Mouse (Mus musculus) megakaryocyte, adult 5-6 weeks (primary cell): ENCODE measurements around the gene Sumo1. TPM values are rescaled to one million over a fixed set of nuclear protein-coding genes. Genes with fewer than 3 reads are reported as not detected.
A peak's percentile ranks its signal among the peaks of the same experiment; 100 is the strongest.

ENCODE experiments used
- ATAC-seq: 2 replicates; pipeline ENCODE4 v1.8.0; 2016; ENCODE audit warnings: mild to moderate bottlenecking, inconsistent platforms; ENCODE audit not compliant: poor library complexity, severe bottlenecking
- total RNA-seq, 2 experiments: library from RNA; stranded (forward) in 1 of 2; stranded (reverse) in 1 of 2; fragments of 153-499, 151-499 nt in 1 of 2; fragments of 221-1000, 200-1000 nt in 1 of 2; gene quantifications; 2 replicates each; pipeline versions ENCODE4 v1.2.3 to v1.2.4; 2015 to 2017

The Sumo1 gene
- total RNA-seq, 2 experiments from 2014 or later = 145 to 219 TPM

GRCm38 (mm10) chr1:59595609-59596008 lies 75.0 kb downstream of the Sumo1 start:
- ATAC-seq = no peak

- no peak for ATAC-seq
Measured at GRCm38 (mm10) chr1:59594586-59595266, 75.9 kb downstream of the Sumo1 start.

GRCm38 (mm10) chr1:59593622-59594035 lies 77.0 kb downstream of the Sumo1 start:
- ATAC-seq = peak; percentile 79

GRCm38 (mm10) chr1:59592876-59593275 lies 77.8 kb downstream of the Sumo1 start:
- ATAC-seq = 0 out of 2 replicates have a peak, but pooled peaks have one; percentile 28

- no peak for ATAC-seq
Measured at GRCm38 (mm10) chr1:59592359-59592758, 78.3 kb downstream of the Sumo1 start.

- no peak for ATAC-seq
Measured at GRCm38 (mm10) chr1:59589271-59589670, 81.4 kb downstream of the Sumo1 start.

GRCm38 (mm10) chr1:59584656-59585410 lies 85.8 kb downstream of the Sumo1 start:
- ATAC-seq = peak; percentile 95

- ATAC-seq = no peak
Measured at GRCm38 (mm10) chr1:59580880-59581279, 89.8 kb downstream of the Sumo1 start.

GRCm38 (mm10) chr1:59580131-59580751 lies 90.4 kb downstream of the Sumo1 start:
- ATAC-seq = no peak

GRCm38 (mm10) chr1:59579327-59579726 lies 91.3 kb downstream of the Sumo1 start:
- ATAC-seq = no peak

- no peak for ATAC-seq
Measured at GRCm38 (mm10) chr1:59578770-59579169, 91.9 kb downstream of the Sumo1 start.

- ATAC-seq = no peak
Measured at GRCm38 (mm10) chr1:59574262-59575187, 96.1 kb downstream of the Sumo1 start.

GRCm38 (mm10) chr1:59573843-59574242 lies 96.8 kb downstream of the Sumo1 start:
- ATAC-seq = no peak

- peak; percentile 57 for ATAC-seq
Measured at GRCm38 (mm10) chr1:59571502-59571901, 99.1 kb downstream of the Sumo1 start.

GRCm38 (mm10) chr1:59570767-59571166 lies 99.9 kb downstream of the Sumo1 start:
- no peak for ATAC-seq

GRCm38 (mm10) chr1:59569301-59569700 lies 101.3 kb downstream of the Sumo1 start:
- ATAC-seq = no peak

- ATAC-seq = no peak
Measured at GRCm38 (mm10) chr1:59568283-59568682, 102.4 kb downstream of the Sumo1 start.

- ATAC-seq = no peak
Measured at GRCm38 (mm10) chr1:59567521-59567920, 103.1 kb downstream of the Sumo1 start.

GRCm38 (mm10) chr1:59566926-59567325 lies 103.7 kb downstream of the Sumo1 start:
- no peak for ATAC-seq

GRCm38 (mm10) chr1:59566281-59566680 lies 104.4 kb downstream of the Sumo1 start:
- no peak for ATAC-seq

- peak; percentile 45 for ATAC-seq
Measured at GRCm38 (mm10) chr1:59565804-59566203, 104.8 kb downstream of the Sumo1 start.
